In the genomic region with DNA sequence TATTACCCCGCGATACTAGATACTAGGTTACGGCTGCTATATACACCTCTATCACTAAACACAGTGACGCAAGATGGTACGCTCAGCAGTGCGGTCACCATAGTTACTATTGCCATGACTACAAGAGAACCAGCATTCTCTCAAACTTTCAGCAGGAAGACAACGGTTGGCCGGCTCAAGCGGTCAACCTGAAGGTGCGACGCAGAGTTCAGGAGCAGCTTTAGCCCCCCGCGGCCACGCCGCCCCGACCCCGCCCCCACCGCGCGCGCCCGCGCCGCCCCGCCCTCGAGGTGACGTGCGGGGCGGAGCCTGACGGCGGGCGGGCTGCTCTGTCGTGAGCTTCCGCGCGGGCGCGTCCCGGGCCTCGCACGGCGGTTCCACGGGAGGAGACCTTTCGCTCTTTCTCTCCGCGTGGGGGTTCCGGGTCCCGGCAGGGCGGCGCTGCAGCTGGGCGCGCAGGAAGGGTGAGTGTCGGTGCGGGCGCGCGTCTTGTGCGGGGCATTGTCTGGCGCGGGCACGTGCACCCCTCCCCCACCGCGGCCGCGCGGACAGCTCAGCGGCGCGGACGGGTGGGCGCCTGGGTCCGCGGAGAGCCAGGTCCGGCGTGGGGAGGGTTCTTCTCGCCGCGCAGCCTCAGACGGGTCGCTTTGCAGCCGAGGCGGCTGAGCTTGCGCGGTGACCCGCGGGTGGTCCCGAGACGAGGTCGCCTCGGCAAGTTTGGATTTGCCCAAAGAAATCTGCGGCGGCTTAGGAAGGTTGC, we compare ENCODE assay signal across 8 mouse cellular contexts. TPM values are rescaled to one million over a fixed set of nuclear protein-coding genes. Genes with fewer than 3 reads are reported as not detected.
A peak's percentile ranks its signal among the peaks of the same experiment; 100 is the strongest.
DNase-seq lines count a peak whose midpoint lies in the region; ATAC-seq lines count a peak whose summit lies in the region.

A gene (plus strand): TSS at position 292 of the 760 bp plus-strand sequence.

- peaks cover 16% of the 10 kb centered on the region for H3K36me3 ChIP-seq in heart, embryonic 13.5 days
- peaks cover 6% of the 10 kb centered on the region for H3K36me3 ChIP-seq in liver, embryonic 12.5 days
- H3K36me3 ChIP-seq in stomach, embryonic 15.5 days = no peaks in the 10 kb centered on the region

- peak within 1 kb of the TSS; percentile 88 for H3K27ac ChIP-seq in heart, embryonic 13.5 days (replicated peaks)
- peak within 1 kb of the TSS; percentile 80 for H3K27ac ChIP-seq in liver, embryonic 12.5 days
- H3K27ac ChIP-seq in stomach, embryonic 15.5 days = peak within 1 kb of the TSS; percentile 92

- H3K4me3 ChIP-seq in heart, embryonic 13.5 days = peak within 1 kb of the TSS; percentile 74
- H3K4me3 ChIP-seq in liver, embryonic 12.5 days = peak within 1 kb of the TSS; percentile 92
- peak within 1 kb of the TSS; percentile 68 for H3K4me3 ChIP-seq in stomach, embryonic 15.5 days (replicated peaks)

- no peaks in the 10 kb centered on the region for H3K27me3 ChIP-seq in heart, embryonic 13.5 days (replicated peaks)
- H3K27me3 ChIP-seq in liver, embryonic 12.5 days (replicated peaks) = no peaks in the 10 kb centered on the region
- no peaks in the 10 kb centered on the region for H3K27me3 ChIP-seq in stomach, embryonic 15.5 days (replicated peaks)

- H3K4me1 ChIP-seq in heart, embryonic 13.5 days = peaks cover 16% of the 10 kb centered on the region
- H3K4me1 ChIP-seq in liver, embryonic 12.5 days = peaks cover 35% of the 10 kb centered on the region
- H3K4me1 ChIP-seq in stomach, embryonic 15.5 days = peaks cover 17% of the 10 kb centered on the region

- WGBS in heart, embryonic 13.5 days = under 1% methylated on average over 67 of the region's 92 CpGs
- under 1% methylated on average over 88 of the region's 92 CpGs for WGBS in liver, embryonic 12.5 days (ENCODE audit: insufficient replicate concordance)
- under 1% methylated on average over 66 of the region's 92 CpGs for WGBS in stomach, embryonic 15.5 days

- peak; percentile 94 for ATAC-seq in erythroid progenitor cell, adult 5-6 weeks (replicated peaks; ENCODE audit: low FRiP score, poor library complexity, severe bottlenecking)
- peak; percentile 88 for ATAC-seq in heart, embryonic 13.5 days (ENCODE audit: extremely low read depth, insufficient number of reproducible peaks, low FRiP score, low TSS enrichment)
- ATAC-seq in liver, embryonic 12.5 days = peak; percentile 95
- peak; percentile 94 for ATAC-seq in stomach, embryonic 15.5 days (ENCODE audit: insufficient read depth, low FRiP score, low read depth)

- peak within 1 kb of the TSS; percentile 85 for H3K4me2 ChIP-seq in heart, embryonic 13.5 days
- H3K4me2 ChIP-seq in liver, embryonic 12.5 days = peak within 1 kb of the TSS; percentile 84
- peak within 1 kb of the TSS; percentile 52 for H3K4me2 ChIP-seq in stomach, embryonic 15.5 days

- H3K9me3 ChIP-seq in heart, embryonic 13.5 days = no peaks in the 10 kb centered on the region
- H3K9me3 ChIP-seq in liver, embryonic 12.5 days (replicated peaks) = no peaks in the 10 kb centered on the region
- no peaks in the 10 kb centered on the region for H3K9me3 ChIP-seq in stomach, embryonic 15.5 days

- peak within 1 kb of the TSS; percentile 93 for H3K9ac ChIP-seq in heart, embryonic 13.5 days
- peak within 1 kb of the TSS; percentile 91 for H3K9ac ChIP-seq in liver, embryonic 12.5 days
- peak within 1 kb of the TSS; percentile 55 for H3K9ac ChIP-seq in stomach, embryonic 15.5 days

- peak; percentile 91 for DNase-seq in CD4-positive helper T cell, adult 2 months (ENCODE audit: low read depth, low spot score)
- DNase-seq in brain, embryonic 18.5 days (ENCODE audit: low read depth, low spot score) = peak; percentile 58
- peak; percentile 88 for DNase-seq in kidney, postnatal 10 days
- DNase-seq in natural killer cell, adult 2 months (ENCODE audit: low spot score in 2 of 2) = peak; percentile 84 to 88

RNA-seq across cellular contexts. Expression of the gene that starts here (rescaled TPM):
- total RNA-seq in erythroid progenitor cell, adult 5-6 weeks (2015; ENCODE audit: low replicate concordance) = 5.9 and 9.0 TPM in 2 replicates
- total RNA-seq in erythroid progenitor cell, adult 5-6 weeks (2017; ENCODE audit: low replicate concordance) = 4.7 and 18.7 TPM in 2 replicates
- 16.0 and 19.6 TPM in 2 replicates for polyA plus RNA-seq in heart, embryonic 13.5 days (2015; fragmentation: Nextera tagmentation; extraction: Ambion mirVana)
- 13.8 and 14.0 TPM in 2 replicates for polyA plus RNA-seq in liver, embryonic 12.5 days (2016; fragmentation: Nextera tagmentation; extraction: Ambion mirVana)
- polyA plus RNA-seq in stomach, embryonic 15.5 days (2015; fragmentation: Nextera tagmentation; extraction: Ambion mirVana) = 24.9 and 30.9 TPM in 2 replicates

Comparison
In these comparisons a context has a peak if more than half of its experiments do, and no peak if none do; other contexts are left out.
1. Peak in every context shown above with its lines: DNase-seq, ATAC-seq, H3K4me3 ChIP-seq and H3K27ac ChIP-seq.